In genomic region chr5:148397418-148397817, GRCm38 (mm10) we compare ENCODE assay signal across 1 mouse cellular context.
TF ChIP-seq lines count a peak whose summit lies in the region.

No protein-coding gene starts in this region.

TF ChIP-seq in MEL, 35 proteins besides CTCF, POLR2A, EP300 and RAD21 (continued from another document):
- no peak for TF ChIP-seq MYB (IDR thresholded peaks at IDR 0.05; ENCODE audit: low read depth, low read length)
